8 mouse cellular contexts compared by ENCODE assay signal in the genomic region with DNA sequence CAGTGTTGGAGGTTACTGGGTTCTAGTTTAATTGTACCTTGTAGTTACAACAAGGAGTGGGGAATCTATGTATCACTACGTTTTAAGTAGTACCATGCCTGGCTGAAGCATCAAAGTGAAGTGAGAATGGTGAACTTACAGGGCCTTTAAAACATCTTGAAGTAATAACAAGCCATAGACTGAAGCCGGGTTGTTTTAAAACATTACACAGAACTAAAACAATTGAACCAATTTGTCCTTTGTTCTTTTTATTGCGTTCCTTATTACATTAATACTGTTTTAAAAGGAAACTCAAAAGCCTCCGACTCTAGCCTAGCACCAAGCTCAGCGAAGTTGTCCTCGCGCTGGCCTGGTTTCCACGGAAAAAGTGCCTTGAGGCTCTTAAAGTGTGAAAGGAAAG. TPM values are rescaled to one million over a fixed set of nuclear protein-coding genes. Genes with fewer than 3 reads are reported as not detected.
DNase-seq lines count a peak whose midpoint lies in the region; ATAC-seq and TF ChIP-seq lines count a peak whose summit lies in the region.

No protein-coding gene starts in this region.

- no peak for ATAC-seq in heart, embryonic 14.5 days (ENCODE audit: insufficient number of reproducible peaks, insufficient read depth, low FRiP score, low read depth)
- ATAC-seq in G1E (ENCODE audit: extremely low read depth, insufficient number of reproducible peaks, low FRiP score, poor library complexity, severe bottlenecking) = no peak
- no peak for ATAC-seq in forebrain, postnatal 0 days
- no peak for ATAC-seq in liver, postnatal 0 days

- H3K4me1 ChIP-seq in heart, embryonic 14.5 days (ENCODE audit: control insufficient read depth in 2 of 2, insufficient read depth in 2 of 2, low read length in 2 of 2) = peaks cover 10 to 17% of the 10 kb centered on the region in 2 experiments; a peak in 3 of 4 replicates
- H3K4me1 ChIP-seq in G1E (ENCODE audit: insufficient read depth, low read depth, low read length) = peaks cover 53% of the 10 kb centered on the region
- H3K4me1 ChIP-seq in forebrain, postnatal 0 days (ENCODE audit: insufficient read depth) = 0 out of 2 replicates have a peak, but pooled peaks cover 3% of the 10 kb centered on the region
- peaks cover 15% of the 10 kb centered on the region for H3K4me1 ChIP-seq in liver, postnatal 0 days (ENCODE audit: insufficient read depth)

- TF ChIP-seq CTCF in G1E (IDR thresholded peaks at IDR 0.05; ENCODE audit: low read depth, low read length) = no peak
- TF ChIP-seq CTCF in forebrain, postnatal 0 days (IDR thresholded peaks at IDR 0.05; ENCODE audit: low read depth) = no peak
- TF ChIP-seq CTCF in liver, postnatal 0 days (IDR thresholded peaks at IDR 0.05; ENCODE audit: low read depth) = no peak

- H3K9ac ChIP-seq in heart, embryonic 14.5 days (ENCODE audit: low read length) = peak overlapping the region; percentile 96
- peak overlapping the region; percentile 92 for H3K9ac ChIP-seq in forebrain, postnatal 0 days
- H3K9ac ChIP-seq in liver, postnatal 0 days (replicated peaks) = peak overlapping the region; percentile 99

- WGBS in heart, embryonic 14.5 days = 12% methylated on average over 8 of the region's 8 CpGs
- WGBS in forebrain, postnatal 0 days = 6% methylated on average over 8 of the region's 8 CpGs
- WGBS in liver, postnatal 0 days (ENCODE audit: insufficient replicate concordance) = 19% methylated on average over 8 of the region's 8 CpGs

- peak overlapping the region; percentile 84 to 97 for H3K27ac ChIP-seq in heart, embryonic 14.5 days (replicated peaks in 1 of 2; ENCODE audit: control insufficient read depth in 1 of 2, insufficient read depth in 1 of 2, low read depth in 2 of 2, low read length in 2 of 2)
- H3K27ac ChIP-seq in forebrain, postnatal 0 days (ENCODE audit: low read depth, low read length) = peak overlapping the region; percentile 91
- peak overlapping the region; percentile 99 for H3K27ac ChIP-seq in liver, postnatal 0 days (ENCODE audit: low read depth)

- DNase-seq in heart, adult 8-10 months (ENCODE audit: low spot score) = no peak
- no peak for DNase-seq in G1E (ENCODE audit: low spot score)
- DNase-seq in forebrain, postnatal 0 days = no peak
- no peak for DNase-seq in liver, postnatal 0 days
- DNase-seq in cerebellum, postnatal 4 days (ENCODE audit: low spot score in 2 of 2) = no peak
- no peak for DNase-seq in retina, embryonic 14.5 days (ENCODE audit: low spot score)
- DNase-seq in embryo, embryonic 10.5 days (ENCODE audit: low spot score) = no peak

- no peak for TF ChIP-seq EP300 in liver, postnatal 0 days (IDR thresholded peaks at IDR 0.05; ENCODE audit: low read depth)

- peaks cover 4% of the 10 kb centered on the region; the same call in 1 of the 2 replicates for H3K9me3 ChIP-seq in heart, embryonic 14.5 days (ENCODE audit: control insufficient read depth, low read length)
- H3K9me3 ChIP-seq in G1E (replicated peaks) = no peaks in the 10 kb centered on the region
- H3K9me3 ChIP-seq in forebrain, postnatal 0 days (ENCODE audit: low read length) = no peaks in the 10 kb centered on the region
- H3K9me3 ChIP-seq in liver, postnatal 0 days (ENCODE audit: low read length) = no peaks in the 10 kb centered on the region

- H3K27me3 ChIP-seq in heart, embryonic 14.5 days (ENCODE audit: control insufficient read depth, insufficient read depth, low read length) = no peaks in the 10 kb centered on the region
- no peaks in the 10 kb centered on the region for H3K27me3 ChIP-seq in G1E (ENCODE audit: insufficient read depth, low read length)
- no peaks in the 10 kb centered on the region for H3K27me3 ChIP-seq in forebrain, postnatal 0 days (ENCODE audit: insufficient read depth, low read length)
- H3K27me3 ChIP-seq in liver, postnatal 0 days (ENCODE audit: insufficient read depth, low read length) = no peaks in the 10 kb centered on the region

- no peaks in the 10 kb centered on the region for H3K36me3 ChIP-seq in heart, embryonic 14.5 days (ENCODE audit: control insufficient read depth, insufficient read depth, low read length)
- peaks cover 3% of the 10 kb centered on the region for H3K36me3 ChIP-seq in G1E (replicated peaks)
- H3K36me3 ChIP-seq in forebrain, postnatal 0 days (ENCODE audit: insufficient read depth) = no peaks in the 10 kb centered on the region
- H3K36me3 ChIP-seq in liver, postnatal 0 days (replicated peaks; ENCODE audit: insufficient read depth, low read length) = 0 out of 2 replicates have a peak, but pooled peaks cover 2% of the 10 kb centered on the region

- peak overlapping the region; percentile 85 for H3K4me2 ChIP-seq in heart, embryonic 14.5 days (ENCODE audit: low read length)
- peak overlapping the region; percentile 79 for H3K4me2 ChIP-seq in forebrain, postnatal 0 days (ENCODE audit: low read depth)
- H3K4me2 ChIP-seq in liver, postnatal 0 days (ENCODE audit: low read depth, low read length) = peak overlapping the region; percentile 92

- peak overlapping the region; percentile 57 to 86 for H3K4me3 ChIP-seq in heart, embryonic 14.5 days (ENCODE audit: control insufficient read depth in 1 of 2, insufficient read depth in 1 of 2, low read depth in 1 of 2, low read length in 2 of 2)
- peak overlapping the region; percentile 88 for H3K4me3 ChIP-seq in G1E (ENCODE audit: low read depth, low read length)
- H3K4me3 ChIP-seq in forebrain, postnatal 0 days (ENCODE audit: low read depth, low read length) = peak overlapping the region; percentile 86
- peak overlapping the region; percentile 86 for H3K4me3 ChIP-seq in liver, postnatal 0 days (ENCODE audit: low read depth, low read length)

RNA-seq across cellular contexts. Expression of gene Klf3, which starts 1.0 kb away (rescaled TPM):
- polyA plus RNA-seq in heart, embryonic 14.5 days (2014; fragmentation: Nextera tagmentation; extraction: Ambion mirVana) = 51.9 and 52.1 TPM in 2 replicates
- total RNA-seq in heart, adult 8-10 months (2022) = 10 to 100 TPM; 35.2 to 51.2 (median 39.9) TPM
- total RNA-seq in G1E (2014; fragmentation: Nextera tagmentation) = 92.6 and 147 TPM in 2 replicates
- 20.1 and 21.1 TPM in 2 replicates for total RNA-seq in G1E (2017)
- polyA plus RNA-seq in G1E (2012) = 170 and 238 TPM in 2 replicates
- total RNA-seq in forebrain, postnatal 0 days (2014; rRNA removed) = 10.1 and 14.8 TPM in 2 replicates
- 29.7 and 33.7 TPM in 2 replicates for polyA plus RNA-seq in forebrain, postnatal 0 days (2015; fragmentation: Nextera tagmentation; extraction: Ambion mirVana)
- polyA plus RNA-seq in liver, postnatal 0 days (2015; fragmentation: Nextera tagmentation; extraction: Ambion mirVana) = 63.5 and 65.7 TPM in 2 replicates
